Mouse (Mus musculus) lung, adult 2 months (tissue): ENCODE data around the gene Dnah7b.
"Not testable (repeated sequence)": the region's sequence is repeated elsewhere in the genome, so short reads cannot be mapped to it uniquely, and the experiment has no call there.

Source experiments
- CTCF ChIP-seq: fragments of 200-500 bp; IDR thresholded peaks from 2 replicates; pipeline ENCODE4 v1.5.1; 2011; ENCODE audit warnings: mild to moderate bottlenecking, low read length, control low read depth; ENCODE audit not compliant: insufficient read depth
- POLR2A ChIP-seq: fragments of 200-500 bp; IDR thresholded peaks from 2 replicates; pipeline ENCODE4 v1.6.1; 2011; ENCODE audit warnings: low read depth, mild to moderate bottlenecking, control low read depth, low read length, borderline replicate concordance; ENCODE audit errors: extremely low read depth

DNA sequence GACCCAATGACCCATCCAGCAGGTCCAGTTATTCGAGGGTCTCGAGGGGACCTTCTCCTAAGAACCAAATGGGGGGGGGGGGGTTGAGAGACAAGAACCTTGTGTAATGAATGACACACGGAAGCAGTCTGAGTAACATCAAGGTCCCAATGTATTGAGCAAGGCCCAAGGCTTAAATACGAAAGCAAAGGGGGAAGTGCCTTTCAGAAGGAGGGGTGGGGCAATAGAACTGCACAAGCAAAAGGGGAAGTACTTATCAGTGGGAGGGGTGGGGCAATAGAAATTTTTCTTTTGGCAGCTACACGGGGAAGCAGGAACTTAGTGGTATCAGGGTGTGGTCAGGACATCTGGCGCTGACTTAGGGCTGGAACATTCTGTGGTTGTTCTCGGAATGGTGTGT is 348.7 kb downstream of the Dnah7b start:
- TF ChIP-seq POLR2A, CTCF: not testable (repeated sequence)
